Mouse (Mus musculus): Measurements from ENCODE around the gene Ppp1r9a. TPM values are rescaled to one million over a fixed set of nuclear protein-coding genes. Genes with fewer than 3 reads are reported as not detected.

Gene Ppp1r9a
- polyA plus RNA-seq (2014; fragmentation: Illumina TruSeq; extraction: RNeasy Lipid Tissue Mini Kit (QIAGEN cat#74804); ENCODE audit: low read depth, low replicate concordance) = 7.4 TPM

DNA sequence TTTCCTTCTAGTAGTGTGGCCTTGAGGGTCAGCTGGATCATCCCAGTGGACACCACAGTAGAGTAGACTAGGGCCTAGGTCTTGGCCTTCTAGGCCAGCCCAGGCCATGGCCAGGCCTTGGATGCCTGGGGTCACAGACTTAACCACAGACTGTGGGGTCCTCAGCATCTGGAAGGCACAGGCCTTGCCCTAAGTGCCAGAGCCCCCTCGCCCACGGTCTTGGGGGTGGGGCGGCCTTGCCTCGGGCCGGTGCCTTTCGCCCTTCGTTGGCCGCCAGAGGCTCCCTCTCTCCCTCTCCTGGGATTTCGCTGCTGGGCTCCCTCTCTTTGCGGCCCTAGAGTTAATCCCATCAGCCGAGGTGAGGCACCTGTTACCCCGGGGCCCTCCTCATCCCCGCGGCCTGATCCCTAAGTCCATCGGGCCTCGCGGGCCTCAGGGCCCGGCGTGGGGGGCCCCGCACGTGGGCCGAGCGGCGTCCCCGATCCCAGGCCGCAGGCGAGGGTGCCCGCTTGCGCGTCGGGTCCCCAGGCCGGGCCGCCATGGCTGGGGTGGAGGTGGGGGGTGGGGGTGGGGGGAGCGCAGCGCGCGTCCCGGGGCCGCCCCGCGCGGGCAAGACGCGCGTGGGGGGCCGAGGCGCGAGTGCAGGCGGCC, at the start of gene Ppp1r9a:
TSS of gene Ppp1r9a (plus strand) at position 244 of the 651 bp plus-strand sequence.

DNA sequence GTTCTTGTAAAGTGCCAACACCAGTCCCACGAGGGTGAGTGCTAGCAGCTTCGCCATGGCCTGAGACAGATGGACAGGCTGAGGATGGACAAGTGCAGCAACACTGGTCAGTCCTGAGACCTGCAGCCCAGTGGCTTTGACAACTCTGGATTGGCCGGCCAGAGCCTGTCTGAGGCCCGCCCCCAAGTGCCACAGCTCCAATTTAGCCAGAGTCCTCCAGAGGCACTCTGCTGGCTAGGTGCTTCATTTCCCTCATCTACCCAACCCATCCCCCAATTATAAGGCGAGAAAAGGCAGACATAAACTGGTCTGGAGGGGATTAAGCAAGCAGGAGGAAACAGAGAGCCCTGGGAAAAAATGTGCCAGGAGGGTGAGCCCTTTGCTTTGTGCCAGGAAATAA, 291.0 kb downstream of the Ppp1r9a start, which contains the start of gene Pon1:
TSS of gene Pon1 (minus strand) at position 254 of the 400 bp plus-strand sequence.

Other genes starting within 250 kb of the Ppp1r9a start
- gene Sgce, start 155.7 kb upstream of the Ppp1r9a start, polyA plus RNA-seq (2014; fragmentation: Illumina TruSeq; extraction: RNeasy Lipid Tissue Mini Kit (QIAGEN cat#74804); ENCODE audit: low read depth, low replicate concordance) = 45.8 TPM
- 1.4 TPM for gene Peg10, start 155.6 kb upstream of the Ppp1r9a start, polyA plus RNA-seq (2014; fragmentation: Illumina TruSeq; extraction: RNeasy Lipid Tissue Mini Kit (QIAGEN cat#74804); ENCODE audit: low read depth, low replicate concordance)